Mouse (Mus musculus): Measurements from ENCODE around the gene 1700021F05Rik. TPM values are rescaled to one million over a fixed set of nuclear protein-coding genes. Genes with fewer than 3 reads are reported as not detected.
A peak's percentile ranks its signal among the peaks of the same experiment; 100 is the strongest.

1700021F05Rik gene
- polyA plus RNA-seq (2014; fragmentation: Nextera tagmentation; extraction: Ambion mirVana), result 61.4 and 65.9 TPM in 2 replicates

- Histone ChIP-seq H3K9me3 (ENCODE audit: control insufficient read depth, low read length) (no peaks in the 10 kb centered on the region), H3K27me3 (replicated peaks; ENCODE audit: control insufficient read depth, insufficient read depth, low read length) (no peaks in the 10 kb centered on the region), H3K4me1 (replicated peaks; ENCODE audit: control insufficient read depth, insufficient read depth, low read length) (peaks cover 9% of the 10 kb centered on the region), H3K36me3 (ENCODE audit: control insufficient read depth, insufficient read depth, low read length) (0 out of 2 replicates have a peak, but pooled peaks cover 9% of the 10 kb centered on the region), H3K4me2 (ENCODE audit: low read length) (peak within 1 kb of the TSS; percentile 75), H3K27ac (ENCODE audit: low read depth) (peak within 1 kb of the TSS; percentile 24; the same call in 1 of the 2 replicates), H3K9ac (ENCODE audit: low read length) (peak within 1 kb of the TSS; percentile 88), H3K4me3 (ENCODE audit: low read depth, low read length) (peak within 1 kb of the TSS; percentile 71)
- peak; percentile 98 for DNase-seq (ENCODE audit: low spot score)
- WGBS, result under 1% methylated on average over 56 of the region's 56 CpGs
- peak; percentile 99 for ATAC-seq (replicated peaks; ENCODE audit: low FRiP score, low TSS enrichment, low read depth)
These were observed at the start of gene 1700021F05Rik for GRCm38 (mm10) chr10:43540442-43541152. 1700021F05Rik (minus strand) TSS chr10:43540994.

DNA sequence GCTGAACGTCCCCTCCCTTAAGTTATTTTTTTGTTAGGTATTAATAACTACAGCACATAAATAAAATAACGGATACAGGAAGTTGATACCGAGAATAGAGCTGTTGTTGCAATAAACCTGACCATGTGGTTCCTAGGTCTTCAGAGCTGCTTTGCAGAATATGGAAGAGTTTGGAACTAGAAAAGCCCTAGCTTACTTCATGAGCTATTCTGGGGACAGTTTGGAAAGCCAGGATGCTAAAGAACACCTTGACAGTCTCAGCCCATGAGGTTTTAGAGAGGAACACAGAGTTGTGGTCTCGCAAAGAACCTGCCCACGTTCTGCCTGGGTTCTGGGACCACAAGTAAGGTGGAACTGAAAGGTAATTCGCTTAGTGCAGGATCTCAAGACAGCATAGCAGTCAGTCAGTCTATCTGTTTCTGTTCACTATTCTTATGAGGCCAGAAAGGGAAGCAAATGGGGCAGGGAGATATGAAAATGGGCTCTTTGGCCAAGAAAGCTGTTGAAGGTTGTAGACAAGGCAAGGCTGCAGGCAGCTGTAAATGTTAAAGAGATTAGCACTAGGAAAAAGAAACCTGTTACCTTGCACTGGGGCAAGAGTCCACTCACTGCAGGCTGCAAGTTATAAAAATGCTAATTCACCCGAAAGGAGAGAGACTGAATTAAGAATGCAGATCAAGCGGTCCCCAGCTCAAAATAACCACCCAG is 47.8 kb upstream of the 1700021F05Rik start:
- WGBS, result 61% methylated on average over 8 of the region's 8 CpGs
- DNase-seq (ENCODE audit: low spot score) (no peak), ATAC-seq (replicated peaks; ENCODE audit: low FRiP score, low TSS enrichment, low read depth) (no peak)
- Histone ChIP-seq H3K4me1 (replicated peaks; ENCODE audit: control insufficient read depth, insufficient read depth, low read length) (0 out of 2 replicates have a peak, but pooled peaks cover 3% of the 10 kb centered on the region), H3K9ac (ENCODE audit: low read length) (no peak overlapping the region), H3K4me3 (ENCODE audit: low read depth, low read length) (no peak overlapping the region), H3K9me3 (ENCODE audit: control insufficient read depth, low read length) (no peaks in the 10 kb centered on the region), H3K36me3 (ENCODE audit: control insufficient read depth, insufficient read depth, low read length) (peaks cover 10% of the 10 kb centered on the region), H3K4me2 (ENCODE audit: low read length) (no peak overlapping the region), H3K27me3 (replicated peaks; ENCODE audit: control insufficient read depth, insufficient read depth, low read length) (no peaks in the 10 kb centered on the region), H3K27ac (ENCODE audit: low read depth) (no peak overlapping the region)

- no peak for ATAC-seq (replicated peaks; ENCODE audit: low FRiP score, low TSS enrichment, low read depth)
- Histone ChIP-seq H3K9me3 (ENCODE audit: control insufficient read depth, low read length) (no peaks in the 10 kb centered on the region), H3K4me1 (replicated peaks; ENCODE audit: control insufficient read depth, insufficient read depth, low read length) (0 out of 2 replicates have a peak, but pooled peaks cover 6% of the 10 kb centered on the region), H3K36me3 (ENCODE audit: control insufficient read depth, insufficient read depth, low read length) (peaks cover 24% of the 10 kb centered on the region), H3K4me2 (ENCODE audit: low read length) (no peak overlapping the region), H3K9ac (ENCODE audit: low read length) (no peak overlapping the region), H3K27ac (ENCODE audit: low read depth) (no peak overlapping the region), H3K4me3 (ENCODE audit: low read depth, low read length) (no peak overlapping the region), H3K27me3 (replicated peaks; ENCODE audit: control insufficient read depth, insufficient read depth, low read length) (no peaks in the 10 kb centered on the region)
- 87% methylated on average over 4 of the region's 4 CpGs for WGBS
- no peak for DNase-seq (ENCODE audit: low spot score)
These were observed 43.7 kb upstream of the 1700021F05Rik start for GRCm38 (mm10) chr10:43584538-43584937.

DNA sequence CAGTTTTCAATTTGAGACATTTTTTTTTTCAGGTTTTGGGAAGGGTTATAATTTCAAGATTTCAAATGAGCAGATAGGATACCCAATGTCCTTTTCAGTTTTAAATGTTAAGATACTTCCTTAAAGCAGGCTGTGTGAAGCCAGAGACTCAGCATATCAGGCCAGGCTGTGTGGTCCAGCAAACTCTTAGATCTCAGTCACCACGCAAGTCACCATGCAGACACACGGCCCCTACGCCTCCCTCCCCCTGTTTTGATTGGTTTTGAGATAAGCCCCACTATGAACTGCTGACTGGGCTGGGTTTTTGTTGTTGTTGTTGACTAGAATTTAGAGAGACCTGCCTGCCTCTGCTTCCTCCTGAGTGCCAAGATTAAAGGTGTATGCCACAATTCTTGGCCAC is 40.5 kb upstream of the 1700021F05Rik start:
- Histone ChIP-seq H3K36me3 (ENCODE audit: control insufficient read depth, insufficient read depth, low read length) (peaks cover 24% of the 10 kb centered on the region), H3K4me1 (replicated peaks; ENCODE audit: control insufficient read depth, insufficient read depth, low read length) (0 out of 2 replicates have a peak, but pooled peaks cover 6% of the 10 kb centered on the region), H3K4me3 (ENCODE audit: low read depth, low read length) (peak overlapping the region; percentile 57), H3K9me3 (ENCODE audit: control insufficient read depth, low read length) (no peaks in the 10 kb centered on the region), H3K27ac (ENCODE audit: low read depth) (peak overlapping the region; percentile 95), H3K4me2 (ENCODE audit: low read length) (peak overlapping the region; percentile 75), H3K9ac (ENCODE audit: low read length) (peak overlapping the region; percentile 87), H3K27me3 (replicated peaks; ENCODE audit: control insufficient read depth, insufficient read depth, low read length) (no peaks in the 10 kb centered on the region)
- DNase-seq (ENCODE audit: low spot score), result no peak
- ATAC-seq (replicated peaks; ENCODE audit: low FRiP score, low TSS enrichment, low read depth), result no peak
- 55% methylated on average over 3 of the region's 3 CpGs for WGBS

DNA sequence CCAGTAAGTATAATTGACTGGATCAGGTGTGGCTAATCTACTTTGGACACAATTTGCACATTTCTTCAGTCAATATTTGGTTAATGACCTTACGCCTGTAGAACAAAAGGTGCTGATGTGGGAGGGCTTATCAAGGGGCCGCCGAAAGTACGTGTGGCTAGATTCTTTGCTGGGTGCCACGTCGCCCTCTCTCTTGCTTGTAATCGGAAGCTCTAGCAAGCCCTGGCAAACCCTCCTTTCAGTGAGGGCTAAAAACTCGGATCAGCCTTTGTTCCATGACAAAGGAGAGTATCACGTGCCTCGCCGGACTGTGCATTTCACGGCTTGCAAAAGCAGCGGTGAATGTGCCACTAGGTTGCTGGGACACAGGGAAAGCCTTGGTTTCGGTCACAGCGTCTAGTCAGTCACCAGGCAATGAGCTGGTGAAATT is 39.9 kb upstream of the 1700021F05Rik start:
- no peaks in the 10 kb centered on the region for H3K27me3 ChIP-seq (replicated peaks; ENCODE audit: control insufficient read depth, insufficient read depth, low read length)
- H3K27ac ChIP-seq (ENCODE audit: low read depth), result peak overlapping the region; percentile 95
- H3K9ac ChIP-seq (ENCODE audit: low read length), result peak overlapping the region; percentile 87
- H3K9me3 ChIP-seq (ENCODE audit: control insufficient read depth, low read length), result no peaks in the 10 kb centered on the region
- 0 out of 2 replicates have a peak, but pooled peaks cover 6% of the 10 kb centered on the region for H3K4me1 ChIP-seq (replicated peaks; ENCODE audit: control insufficient read depth, insufficient read depth, low read length)
- peak overlapping the region; percentile 75 for H3K4me2 ChIP-seq (ENCODE audit: low read length)
- H3K36me3 ChIP-seq (ENCODE audit: control insufficient read depth, insufficient read depth, low read length), result peaks cover 24% of the 10 kb centered on the region
- DNase-seq (ENCODE audit: low spot score) (peak; percentile 84), ATAC-seq (replicated peaks; ENCODE audit: low FRiP score, low TSS enrichment, low read depth) (no peak)
- WGBS, result under 1% methylated on average over 15 of the region's 15 CpGs
- H3K4me3 ChIP-seq (ENCODE audit: low read depth, low read length), result peak overlapping the region; percentile 57

- H3K4me2 ChIP-seq (ENCODE audit: low read length), result peak overlapping the region; percentile 75
- under 1% methylated on average over 48 of the region's 49 CpGs for WGBS
- peak overlapping the region; percentile 87 for H3K9ac ChIP-seq (ENCODE audit: low read length)
- 0 out of 2 replicates have a peak, but pooled peaks cover 6% of the 10 kb centered on the region for H3K4me1 ChIP-seq (replicated peaks; ENCODE audit: control insufficient read depth, insufficient read depth, low read length)
- H3K27me3 ChIP-seq (replicated peaks; ENCODE audit: control insufficient read depth, insufficient read depth, low read length), result no peaks in the 10 kb centered on the region
- no peaks in the 10 kb centered on the region for H3K9me3 ChIP-seq (ENCODE audit: control insufficient read depth, low read length)
- H3K27ac ChIP-seq (ENCODE audit: low read depth), result peak overlapping the region; percentile 95
- DNase-seq (ENCODE audit: low spot score) (peak; percentile 86), ATAC-seq (replicated peaks; ENCODE audit: low FRiP score, low TSS enrichment, low read depth) (peak; percentile 25)
- H3K4me3 ChIP-seq (ENCODE audit: low read depth, low read length), result peak overlapping the region; percentile 57
- H3K36me3 ChIP-seq (ENCODE audit: control insufficient read depth, insufficient read depth, low read length), result peaks cover 24% of the 10 kb centered on the region
These were observed 38.8 kb upstream of the 1700021F05Rik start for GRCm38 (mm10) chr10:43579381-43580261.

DNA sequence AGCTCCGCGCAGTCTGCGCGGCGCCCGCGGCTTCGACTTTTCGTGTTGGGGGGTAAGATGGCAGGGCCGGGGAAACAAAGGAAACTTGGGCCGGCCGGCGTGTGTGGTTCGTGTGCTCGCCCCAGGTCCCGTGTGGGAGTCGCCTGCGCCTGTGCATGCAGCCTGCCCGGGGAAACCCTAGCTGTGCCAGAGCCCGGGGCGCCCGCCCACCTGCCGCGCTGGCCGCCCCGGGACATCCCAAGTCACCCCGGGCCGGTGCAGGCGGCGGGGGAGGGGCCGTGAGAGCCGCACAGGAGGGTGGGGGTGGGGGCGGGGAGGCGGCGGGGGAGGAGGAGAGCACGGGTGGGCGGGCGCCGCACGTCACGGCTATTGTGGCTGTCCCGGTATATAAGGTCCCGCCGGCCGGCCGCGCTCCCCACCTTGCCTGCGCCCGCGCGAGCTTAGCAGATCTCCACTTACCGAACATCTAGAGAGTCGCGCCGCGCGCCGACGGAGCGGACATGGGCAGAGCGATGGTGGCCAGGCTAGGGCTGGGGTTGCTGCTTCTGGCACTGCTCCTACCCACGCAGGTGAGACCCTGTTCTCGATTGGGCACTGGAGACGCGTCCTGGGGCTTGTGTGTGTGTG is 38.1 kb upstream of the 1700021F05Rik start:
- H3K4me1 ChIP-seq (replicated peaks; ENCODE audit: control insufficient read depth, insufficient read depth, low read length), result 0 out of 2 replicates have a peak, but pooled peaks cover 6% of the 10 kb centered on the region
- peak overlapping the region; percentile 95 for H3K27ac ChIP-seq (ENCODE audit: low read depth)
- DNase-seq (ENCODE audit: low spot score) (peak; percentile 97), ATAC-seq (replicated peaks; ENCODE audit: low FRiP score, low TSS enrichment, low read depth) (peak; percentile 88)
- H3K27me3 ChIP-seq (replicated peaks; ENCODE audit: control insufficient read depth, insufficient read depth, low read length), result no peaks in the 10 kb centered on the region
- H3K9me3 ChIP-seq (ENCODE audit: control insufficient read depth, low read length), result no peaks in the 10 kb centered on the region
- peak overlapping the region; percentile 57 for H3K4me3 ChIP-seq (ENCODE audit: low read depth, low read length)
- WGBS, result 2% methylated on average over 57 of the region's 65 CpGs
- H3K4me2 ChIP-seq (ENCODE audit: low read length), result peak overlapping the region; percentile 75
- H3K36me3 ChIP-seq (ENCODE audit: control insufficient read depth, insufficient read depth, low read length), result peaks cover 17% of the 10 kb centered on the region
- H3K9ac ChIP-seq (ENCODE audit: low read length), result peak overlapping the region; percentile 87

Measured in intestine, embryonic 14.5 days (tissue).